Mouse (Mus musculus) stomach, embryonic 14.5 days (tissue): ENCODE measurements around the gene Ryr2. TPM values are rescaled to one million over a fixed set of nuclear protein-coding genes. Genes with fewer than 3 reads are reported as not detected.
"Not testable (repeated sequence)": the region's sequence is repeated elsewhere in the genome, so short reads cannot be mapped to it uniquely, and the experiment has no call there.

ENCODE experiments used
- ATAC-seq: fragments of 200-750 bp; cut with Nextera tagmentation; 2 replicates; pipeline ENCODE4 v1.8.0; 2017; ENCODE audit warnings: low read depth, moderate TSS enrichment; ENCODE audit not compliant: insufficient number of reproducible peaks, insufficient read depth, low FRiP score
- H3K27ac ChIP-seq: fragments of 300-500 bp; sonication (generic); 2 replicates; pipeline ENCODE4 v1.5.1; 2014; ENCODE audit warnings: mild to moderate bottlenecking, low read length, moderate library complexity, mixed read lengths
- H3K27me3 ChIP-seq: fragments of 300-500 bp; sonication (generic); 2 replicates; pipeline ENCODE4 v1.6.1; 2014; ENCODE audit warnings: low read length, control low read depth, mixed read lengths; ENCODE audit not compliant: control insufficient read depth, insufficient read depth
- H3K36me3 ChIP-seq: fragments of 300-500 bp; sonication (generic); 2 replicates; pipeline ENCODE4 v1.6.1; 2014; ENCODE audit warnings: mild to moderate bottlenecking, control low read depth, low read length, moderate library complexity, mixed read lengths; ENCODE audit not compliant: control insufficient read depth, insufficient read depth
- H3K4me1 ChIP-seq: fragments of 300-500 bp; sonication (generic); 2 replicates; pipeline ENCODE4 v1.6.1; 2014; ENCODE audit warnings: low read length, control low read depth, mixed read lengths; ENCODE audit not compliant: control insufficient read depth, insufficient read depth
- H3K4me2 ChIP-seq: fragments of 300-500 bp; sonication (generic); replicated peaks from 2 replicates; pipeline ENCODE4 v1.6.1; 2014; ENCODE audit warnings: low read depth, low read length, control low read depth
- H3K4me3 ChIP-seq: fragments of 300-500 bp; sonication (generic); 2 replicates; pipeline ENCODE4 v1.5.1; 2014; ENCODE audit warnings: low read depth, low read length, control low read depth
- H3K9ac ChIP-seq: fragments of 300-500 bp; sonication (generic); replicated peaks from 2 replicates; pipeline ENCODE4 v1.6.1; 2014; ENCODE audit warnings: low read depth, mild to moderate bottlenecking, control low read depth, low read length, moderate library complexity, mixed read lengths
- H3K9me3 ChIP-seq: fragments of 300-500 bp; sonication (generic); 2 replicates; pipeline ENCODE4 v1.6.1; 2016; ENCODE audit warnings: low read depth, low read length, control low read depth; ENCODE audit not compliant: control insufficient read depth
- WGBS: fragments of 180-500 bp; shearing (Covaris S2); extraction: QIAGEN DNeasy Blood & Tissue Kit; methylation state at CpG from one replicate; pipeline ENCODE4 v1.1.7; 2014; 5-methylcytosine and 5-hydroxymethylcytosine counted together
- polyA plus RNA-seq: library from polyadenylated mRNA; unstranded; fragments of >200 nt; fragmentation: Nextera tagmentation; extraction: Ambion mirVana; gene quantifications from 2 replicates; pipeline ENCODE4 v1.2.1, GENCODE M21; 2014

The Ryr2 gene
- polyA plus RNA-seq, 1 experiment from 2014 or later, result 2.6 TPM

- Histone ChIP-seq H3K27ac (no peak overlapping the region), H3K9ac (no peak overlapping the region), H3K9me3 (no peaks in the 10 kb centered on the region), H3K36me3 (no peaks in the 10 kb centered on the region), H3K4me2 (no peak overlapping the region), H3K27me3 (no peaks in the 10 kb centered on the region), H3K4me1 (no peaks in the 10 kb centered on the region), H3K4me3 (no peak overlapping the region)
- 78% methylated on average over 4 of the region's 4 CpGs for WGBS
- no peak for ATAC-seq
Measured at GRCm38 (mm10) chr13:11831210-11831609, 275.5 kb downstream of the Ryr2 start.

GRCm38 (mm10) chr13:11825563-11826226, 281.1 kb downstream of the Ryr2 start:
- Histone ChIP-seq H3K27ac (no peak overlapping the region), H3K36me3 (no peaks in the 10 kb centered on the region), H3K9me3 (no peaks in the 10 kb centered on the region), H3K4me3 (no peak overlapping the region), H3K27me3 (no peaks in the 10 kb centered on the region), H3K9ac (no peak overlapping the region), H3K4me2 (no peak overlapping the region), H3K4me1 (no peaks in the 10 kb centered on the region)
- no peak for ATAC-seq
- 94% methylated on average over 2 of the region's 2 CpGs for WGBS

- H3K4me2 ChIP-seq, result no peak overlapping the region
- H3K27ac ChIP-seq, result no peak overlapping the region
- WGBS, result 73% methylated on average over 3 of the region's 3 CpGs
- H3K4me3 ChIP-seq, result no peak overlapping the region
- no peaks in the 10 kb centered on the region for H3K4me1 ChIP-seq
- no peaks in the 10 kb centered on the region for H3K27me3 ChIP-seq
- ATAC-seq, result no peak
- no peaks in the 10 kb centered on the region for H3K36me3 ChIP-seq
- no peak overlapping the region for H3K9ac ChIP-seq
- H3K9me3 ChIP-seq, result no peaks in the 10 kb centered on the region
Measured at GRCm38 (mm10) chr13:11818723-11819122, 288.0 kb downstream of the Ryr2 start.

GRCm38 (mm10) chr13:11809365-11809764, 297.4 kb downstream of the Ryr2 start:
- H3K27ac ChIP-seq, H3K9ac ChIP-seq, ATAC-seq, H3K36me3 ChIP-seq, H3K4me2 ChIP-seq, H3K9me3 ChIP-seq, H3K4me3 ChIP-seq, H3K4me1 ChIP-seq, H3K27me3 ChIP-seq: not testable (repeated sequence)
- 52% methylated on average over 1 of the region's 1 CpGs for WGBS

- WGBS, result 88% methylated on average over 3 of the region's 3 CpGs
- Histone ChIP-seq H3K27ac (no peak overlapping the region), H3K9me3 (no peaks in the 10 kb centered on the region), H3K36me3 (no peaks in the 10 kb centered on the region), H3K4me2 (no peak overlapping the region), H3K27me3 (no peaks in the 10 kb centered on the region), H3K4me1 (no peaks in the 10 kb centered on the region), H3K4me3 (no peak overlapping the region), H3K9ac (no peak overlapping the region)
- no peak for ATAC-seq
Measured at GRCm38 (mm10) chr13:11792536-11792935, 314.2 kb downstream of the Ryr2 start.

GRCm38 (mm10) chr13:11790536-11790935, 316.2 kb downstream of the Ryr2 start:
- H3K36me3 ChIP-seq, result no peaks in the 10 kb centered on the region
- 68% methylated on average over 5 of the region's 5 CpGs for WGBS

GRCm38 (mm10) chr13:11782411-11783155, 324.2 kb downstream of the Ryr2 start:
- no peak overlapping the region for H3K4me2 ChIP-seq
- WGBS, result 69% methylated on average over 3 of the region's 3 CpGs
- H3K4me1 ChIP-seq, result no peaks in the 10 kb centered on the region
- H3K4me3 ChIP-seq, result no peak overlapping the region
- no peak overlapping the region for H3K9ac ChIP-seq
- H3K27ac ChIP-seq, result no peak overlapping the region
- no peaks in the 10 kb centered on the region for H3K36me3 ChIP-seq
- no peak for ATAC-seq
- H3K9me3 ChIP-seq, result no peaks in the 10 kb centered on the region
- H3K27me3 ChIP-seq, result no peaks in the 10 kb centered on the region

More at GRCm38 (mm10) chr13:11790536-11790935, 316.2 kb downstream of the Ryr2 start:
- Histone ChIP-seq H3K27me3 (no peaks in the 10 kb centered on the region), H3K4me2 (no peak overlapping the region), H3K9ac (no peak overlapping the region), H3K4me1 (no peaks in the 10 kb centered on the region), H3K9me3 (no peaks in the 10 kb centered on the region), H3K4me3 (no peak overlapping the region), H3K27ac (no peak overlapping the region)
- ATAC-seq, result no peak

- no peak overlapping the region for H3K9ac ChIP-seq
- 53% methylated on average over 2 of the region's 2 CpGs for WGBS
Measured at GRCm38 (mm10) chr13:11781065-11781464, 325.7 kb downstream of the Ryr2 start.

More at GRCm38 (mm10) chr13:11781065-11781464, 325.7 kb downstream of the Ryr2 start:
- Histone ChIP-seq H3K36me3 (no peaks in the 10 kb centered on the region), H3K27ac (no peak overlapping the region), H3K9me3 (no peaks in the 10 kb centered on the region), H3K27me3 (no peaks in the 10 kb centered on the region), H3K4me3 (no peak overlapping the region), H3K4me2 (no peak overlapping the region), H3K4me1 (no peaks in the 10 kb centered on the region)
- ATAC-seq, result no peak
